Mouse (Mus musculus) MEL (cell line): ENCODE data around the gene Myod1. TPM values are rescaled to one million over a fixed set of nuclear protein-coding genes. Genes with fewer than 3 reads are reported as not detected.

Source experiments
- DNase-seq: peaks from one replicate; pipeline ENCODE4 v3.0.0; 2011; ENCODE audit warnings: low read depth, low spot score
- H3K27ac ChIP-seq: 2 replicates; pipeline ENCODE4 v1.5.1; 2012; ENCODE audit warnings: low read depth, mild to moderate bottlenecking, control low read depth, low read length, moderate library complexity; ENCODE audit not compliant: control insufficient read depth
- H3K27me3 ChIP-seq, 2 experiments: fragments of 150-350 bp in 1 of 2; sonication (generic) in 1 of 2; 2 replicates each; pipeline ENCODE4 v1.6.1; 2012; ENCODE audit warnings: low read length in 2 of 2, mild to moderate bottlenecking in 2 of 2, improper control_type of control experiment in 1 of 2, moderate library complexity in 1 of 2; ENCODE audit not compliant: insufficient read depth in 2 of 2, control insufficient read depth in 1 of 2
- H3K36me3 ChIP-seq, 2 experiments: 2 replicates each; pipeline ENCODE4 v1.6.1; 2012 to 2014; ENCODE audit warnings: low read length in 2 of 2, improper control_type of control experiment in 1 of 2, inconsistent platforms in 1 of 2, mild to moderate bottlenecking in 1 of 2; ENCODE audit not compliant: insufficient read depth in 2 of 2, control insufficient read depth in 1 of 2
- H3K4me1 ChIP-seq, 2 experiments: fragments of 150-350 bp in 1 of 2; sonication (generic) in 1 of 2; 2 replicates each; pipeline ENCODE4 v1.6.1; 2012; ENCODE audit warnings: low read length in 2 of 2, improper control_type of control experiment in 1 of 2, mild to moderate bottlenecking in 1 of 2; ENCODE audit not compliant: insufficient read depth in 2 of 2, control insufficient read depth in 1 of 2
- H3K4me3 ChIP-seq, 2 experiments: fragments of 150-350 bp in 1 of 2; sonication (generic) in 1 of 2; 2 replicates each; pipeline ENCODE4 v1.5.1; 2012; ENCODE audit warnings: low read depth in 2 of 2, low read length in 2 of 2, mild to moderate bottlenecking in 2 of 2, moderate library complexity in 2 of 2, control low read depth in 1 of 2, improper control_type of control experiment in 1 of 2; ENCODE audit not compliant: control insufficient read depth in 1 of 2, insufficient read depth in 1 of 2
- H3K79me2 ChIP-seq: 2 replicates; pipeline ENCODE4 v1.6.1; 2012; ENCODE audit warnings: mild to moderate bottlenecking, low read length, moderate library complexity; ENCODE audit not compliant: control insufficient read depth, poor library complexity, insufficient read depth
- H3K9ac ChIP-seq: 2 replicates; pipeline ENCODE4 v1.6.1; 2012; ENCODE audit warnings: low read depth, mild to moderate bottlenecking, control low read depth, low read length, moderate library complexity; ENCODE audit not compliant: control insufficient read depth, poor library complexity, severe bottlenecking
- H3K9me3 ChIP-seq: fragments of 150-350 bp; sonication (generic); replicated peaks from 2 replicates; pipeline ENCODE4 v1.6.1; 2012; ENCODE audit warnings: mild to moderate bottlenecking, low read length, improper control_type of control experiment, moderate library complexity; ENCODE audit not compliant: insufficient read depth
- CHD2 ChIP-seq: IDR thresholded peaks from 2 replicates; pipeline ENCODE4 v1.6.1; 2011; ENCODE audit warnings: low read length, improper control_type of control experiment
- ELF1 ChIP-seq: IDR thresholded peaks from 2 replicates; pipeline ENCODE4 v1.6.1; 2014; ENCODE audit warnings: low read depth, mild to moderate bottlenecking, inconsistent platforms, low read length, improper control_type of control experiment, moderate library complexity
- EP300 ChIP-seq, 2 experiments: IDR thresholded peaks; 2 replicates each; pipeline ENCODE4 v1.6.1; 2011; ENCODE audit warnings: improper control_type of control experiment in 2 of 2, low read length in 2 of 2, low read depth in 1 of 2, mild to moderate bottlenecking in 1 of 2
- ETS1 ChIP-seq: IDR thresholded peaks from 2 replicates; pipeline ENCODE4 v1.6.1; 2012; ENCODE audit warnings: low read depth, mild to moderate bottlenecking, inconsistent platforms, low read length, improper control_type of control experiment, moderate library complexity
- GATA1 ChIP-seq: IDR thresholded peaks from 2 replicates; pipeline ENCODE4 v1.6.1; 2011; ENCODE audit warnings: low read depth, low read length, improper control_type of control experiment
- HCFC1 ChIP-seq: IDR thresholded peaks from 2 replicates; pipeline ENCODE4 v1.6.1; 2012; ENCODE audit warnings: low read depth, mild to moderate bottlenecking, inconsistent platforms, low read length, improper control_type of control experiment, moderate library complexity
- KAT2A ChIP-seq: conservative IDR thresholded peaks from 2 replicates; pipeline ENCODE4 v1.6.1; 2012; ENCODE audit warnings: low read depth, low read length, improper control_type of control experiment, inconsistent platforms
- MAZ ChIP-seq: IDR thresholded peaks from 2 replicates; pipeline ENCODE4 v1.6.1; 2012; ENCODE audit warnings: low read depth, mild to moderate bottlenecking, inconsistent platforms, low read length, improper control_type of control experiment
- NELFE ChIP-seq: IDR thresholded peaks from 2 replicates; pipeline ENCODE4 v1.6.1; 2011; ENCODE audit warnings: low read depth, low read length, improper control_type of control experiment
- POLR2AphosphoS2 ChIP-seq: IDR thresholded peaks from 2 replicates; pipeline ENCODE4 v1.6.1; 2011; ENCODE audit warnings: low read length, improper control_type of control experiment
- RCOR1 ChIP-seq: IDR thresholded peaks from 2 replicates; pipeline ENCODE4 v1.6.1; 2012; ENCODE audit warnings: low read depth, mild to moderate bottlenecking, inconsistent platforms, low read length, improper control_type of control experiment
- TCF12 ChIP-seq: IDR thresholded peaks from 2 replicates; pipeline ENCODE4 v1.6.1; 2014; ENCODE audit warnings: low read depth, mild to moderate bottlenecking, inconsistent platforms, low read length, improper control_type of control experiment, moderate library complexity
- UBTF ChIP-seq: IDR thresholded peaks from 2 replicates; pipeline ENCODE4 v1.6.1; 2012; ENCODE audit warnings: low read depth, mild to moderate bottlenecking, inconsistent platforms, low read length, improper control_type of control experiment, moderate library complexity, borderline replicate concordance; ENCODE audit not compliant: insufficient read depth
- USF1 ChIP-seq: IDR thresholded peaks from 2 replicates; pipeline ENCODE4 v1.6.1; 2014; ENCODE audit warnings: low read depth, mild to moderate bottlenecking, inconsistent platforms, low read length, improper control_type of control experiment, moderate library complexity
- USF2 ChIP-seq, 2 experiments: IDR thresholded peaks; 2 replicates each; pipeline ENCODE4 v1.6.1; 2011 to 2012; ENCODE audit warnings: improper control_type of control experiment in 2 of 2, low read length in 2 of 2, borderline replicate concordance in 1 of 2, inconsistent platforms in 1 of 2, low read depth in 1 of 2, mild to moderate bottlenecking in 1 of 2; ENCODE audit not compliant: insufficient read depth in 1 of 2
- ZMIZ1 ChIP-seq: IDR thresholded peaks from 2 replicates; pipeline ENCODE4 v1.6.1; 2012; ENCODE audit warnings: low read depth, mild to moderate bottlenecking, inconsistent platforms, low read length, improper control_type of control experiment, moderate library complexity
- polyA plus RNA-seq, 2 experiments: library from polyadenylated mRNA; stranded (reverse) in 1 of 2; unstranded in 1 of 2; fragments of >175 nt in 1 of 2; fragments of >200 nt in 1 of 2; gene quantifications; 2 replicates each; pipeline versions ENCODE4 v1.2.1 to v1.2.4; 2012; ENCODE audit warnings: low replicate concordance in 2 of 2, low read depth in 1 of 2; ENCODE audit not compliant: insufficient read length in 2 of 2, insufficient read depth in 1 of 2, missing spikeins in 1 of 2
- total RNA-seq: library from RNA; depleted of rRNA; stranded (reverse); fragments of 300-350 nt; gene quantifications from 2 replicates; pipeline ENCODE4 v1.2.3, GENCODE M21; 2012

Gene Myod1
- total and polyA plus RNA-seq, 3 experiments = not detected

GRCm38 (mm10) chr7:46393718-46394511 is 17.6 kb downstream of the Myod1 start:
- no peak for TF ChIP-seq POLR2AphosphoS2
- TF ChIP-seq MAZ = no peak
- TF ChIP-seq USF2 (IDR thresholded peaks at IDR 0.05; ENCODE audit: borderline replicate concordance in 1 of 2, insufficient read depth in 1 of 2, low read depth in 1 of 2, low read length in 2 of 2) = no peak
- TF ChIP-seq RCOR1 = no peak
- no peak for TF ChIP-seq TCF12
- no peak for TF ChIP-seq EP300 (IDR thresholded peaks at IDR 0.05; ENCODE audit: low read depth in 1 of 2, low read length in 2 of 2)
- TF ChIP-seq ETS1 = no peak
- TF ChIP-seq UBTF = no peak
- TF ChIP-seq ZMIZ1 = no peak
- TF ChIP-seq NELFE = no peak
- no peak for TF ChIP-seq CHD2
- no peak for TF ChIP-seq HCFC1
- no peak for TF ChIP-seq KAT2A
- TF ChIP-seq GATA1 = no peak
- TF ChIP-seq ELF1 = no peak
- no peak for TF ChIP-seq USF1
- Histone ChIP-seq H3K4me3 (no peak overlapping the region), H3K27me3 (no peaks in the 10 kb centered on the region), H3K79me2 (no peaks in the 10 kb centered on the region), H3K36me3 (no peaks in the 10 kb centered on the region), H3K9ac (no peak overlapping the region), H3K27ac (no peak overlapping the region), H3K4me1 (no peaks in the 10 kb centered on the region), H3K9me3 (no peaks in the 10 kb centered on the region)
- DNase-seq = no peak

GRCm38 (mm10) chr7:46394933-46395332 is 18.7 kb downstream of the Myod1 start:
- Histone ChIP-seq H3K36me3 (no peaks in the 10 kb centered on the region), H3K9me3 (no peaks in the 10 kb centered on the region), H3K4me1 (no peaks in the 10 kb centered on the region), H3K27ac (no peak overlapping the region), H3K27me3 (no peaks in the 10 kb centered on the region), H3K4me3 (no peak overlapping the region), H3K79me2 (no peaks in the 10 kb centered on the region), H3K9ac (no peak overlapping the region)
- no peak for DNase-seq
- TF ChIP-seq POLR2AphosphoS2 (no peak), TCF12 (no peak)
